Mouse (Mus musculus) megakaryocyte, embryonic 14.5 days (primary cell): ENCODE data around the gene Trank1.

ENCODE experiments used
- FLI1 ChIP-seq: IDR thresholded peaks from 2 replicates; pipeline ENCODE4 v1.6.1; 2012; ENCODE audit warnings: low read length, inconsistent platforms, mixed read lengths
- GATA1 ChIP-seq: IDR thresholded peaks from 3 replicates; pipeline ENCODE4 v1.6.1; 2012; ENCODE audit warnings: mixed read lengths, low read length, inconsistent platforms, borderline replicate concordance

DNA sequence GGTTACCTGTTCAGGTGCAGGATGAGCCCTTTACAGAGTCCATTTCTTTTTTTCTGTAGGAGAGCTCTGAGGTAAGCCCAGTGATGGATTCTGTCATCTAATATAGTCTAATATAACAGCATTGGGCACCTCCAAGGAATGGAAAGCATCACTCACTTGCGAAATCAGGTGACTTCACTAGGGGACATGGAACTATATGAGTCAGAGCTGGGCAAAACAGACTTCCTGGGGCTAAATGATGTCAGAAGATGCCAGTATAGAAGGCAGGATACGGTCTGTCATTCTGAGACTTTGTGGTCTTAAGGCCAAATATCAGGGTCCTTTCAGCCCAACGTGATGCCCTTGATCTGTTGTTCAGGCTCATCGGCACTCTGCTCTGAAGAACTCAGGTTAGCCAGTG, 91.6 kb downstream of the Trank1 start:
- TF ChIP-seq GATA1, result no peak
- no peak for TF ChIP-seq FLI1
